ENCODE assay signal across 9 mouse cellular contexts in the genomic region with DNA sequence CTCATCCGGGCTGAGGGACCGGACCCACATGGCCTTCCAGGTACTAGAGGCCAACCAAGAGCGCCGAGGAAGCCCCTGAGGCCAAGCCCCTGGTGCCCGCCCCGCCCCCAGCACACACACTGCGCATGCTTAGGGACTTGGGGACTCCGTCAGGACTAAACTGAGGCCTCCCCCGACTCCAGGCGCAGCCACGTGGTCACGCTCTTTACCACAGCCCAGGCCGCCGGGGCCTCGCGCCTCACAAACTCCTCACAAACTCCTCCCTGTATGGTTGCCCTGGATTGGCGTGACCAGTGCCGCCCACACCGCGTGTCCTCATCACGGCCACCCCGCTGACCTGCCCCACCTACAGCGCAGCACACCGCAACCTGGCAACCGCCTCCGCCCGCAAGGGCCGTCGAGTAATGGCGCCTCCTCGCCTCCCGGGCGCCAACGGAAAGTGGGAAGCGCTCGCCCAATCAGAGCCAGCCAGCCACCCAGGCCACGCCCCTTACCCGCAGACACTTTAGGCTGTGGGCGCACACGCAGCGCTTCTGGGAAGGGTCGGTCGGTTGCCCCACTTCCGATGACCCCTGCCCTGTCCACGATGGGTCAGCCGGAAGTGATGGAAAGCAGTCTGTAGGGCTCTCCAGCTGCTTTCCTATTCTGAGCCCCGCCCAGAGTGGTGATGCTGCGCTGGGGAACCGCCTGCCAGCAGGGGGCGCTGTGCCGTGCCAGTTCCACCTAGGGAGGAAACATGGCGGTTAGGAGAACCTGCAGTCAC. TPM values are rescaled to one million over a fixed set of nuclear protein-coding genes. Genes with fewer than 3 reads are reported as not detected.
DNase-seq lines count a peak whose midpoint lies in the region; ATAC-seq and TF ChIP-seq lines count a peak whose summit lies in the region.
"Had no signal": no experiment of that assay in that cellular context is flagged by ENCODE, and none has a peak within 500 bp of the region (broad histone marks: within the 10 kb centered on the region; RNA-seq: fewer than 3 reads in every experiment).

A gene (minus strand): TSS at position 633 of the 763 bp plus-strand sequence.

- no peaks in the 10 kb centered on the region for H3K36me3 ChIP-seq in kidney, embryonic 15.5 days
- H3K36me3 ChIP-seq in intestine, embryonic 15.5 days: no peaks in the 10 kb centered on the region
- no peaks in the 10 kb centered on the region for H3K36me3 ChIP-seq in neural tube, embryonic 11.5 days (ENCODE audit: control insufficient read depth, insufficient read depth, low read length)

- H3K4me3 ChIP-seq in kidney, embryonic 15.5 days (replicated peaks): no peak within 1 kb of the TSS
- no peak within 1 kb of the TSS for H3K4me3 ChIP-seq in intestine, embryonic 15.5 days (replicated peaks)
- H3K4me3 ChIP-seq in neural tube, embryonic 11.5 days (ENCODE audit: low read depth, low read length): no peak within 1 kb of the TSS

- WGBS in kidney, embryonic 15.5 days: 82% methylated on average over 52 of the region's 52 CpGs
- 79% methylated on average over 52 of the region's 52 CpGs for WGBS in intestine, embryonic 15.5 days
- 89% methylated on average over 51 of the region's 52 CpGs for WGBS in neural tube, embryonic 11.5 days

- no peak within 1 kb of the TSS for H3K9ac ChIP-seq in kidney, embryonic 15.5 days
- H3K9ac ChIP-seq in intestine, embryonic 15.5 days: no peak within 1 kb of the TSS
- H3K9ac ChIP-seq in neural tube, embryonic 11.5 days (ENCODE audit: low read length): no peak within 1 kb of the TSS

- H3K4me2 ChIP-seq in kidney, embryonic 15.5 days: no peak within 1 kb of the TSS
- no peak within 1 kb of the TSS for H3K4me2 ChIP-seq in intestine, embryonic 15.5 days (replicated peaks)
- H3K4me2 ChIP-seq in neural tube, embryonic 11.5 days (ENCODE audit: low read depth): no peak within 1 kb of the TSS

- peaks cover 11% of the 10 kb centered on the region for H3K27me3 ChIP-seq in kidney, embryonic 15.5 days
- no peaks in the 10 kb centered on the region for H3K27me3 ChIP-seq in intestine, embryonic 15.5 days (replicated peaks)
- H3K27me3 ChIP-seq in neural tube, embryonic 11.5 days (ENCODE audit: control insufficient read depth, insufficient read depth, low read length): no peaks in the 10 kb centered on the region

- peak; percentile 33 for ATAC-seq in kidney, embryonic 15.5 days (replicated peaks; ENCODE audit: low FRiP score)
- peak; percentile 45; the same call in 1 of the 2 replicates for ATAC-seq in intestine, embryonic 15.5 days
- ATAC-seq in neural tube, embryonic 11.5 days (ENCODE audit: insufficient read depth, low FRiP score, low TSS enrichment): peak; percentile 31; the same call in 1 of the 2 replicates
- no peak for ATAC-seq in frontal cortex, adult (ENCODE audit: low TSS enrichment)

- no peak for DNase-seq in kidney, postnatal 25 days
- DNase-seq in brain, embryonic 14.5 days (ENCODE audit: low read depth): no peak
- DNase-seq in neural tube, embryonic 11.5 days (ENCODE audit: low spot score): no peak
- no peak for DNase-seq in thymus, postnatal 36 days
- no peak for DNase-seq in right cerebral cortex, postnatal 4 days

- H3K9me3 ChIP-seq in kidney, embryonic 15.5 days (replicated peaks): no peaks in the 10 kb centered on the region
- 0 out of 2 replicates have a peak, but pooled peaks cover 2% of the 10 kb centered on the region for H3K9me3 ChIP-seq in intestine, embryonic 15.5 days
- H3K9me3 ChIP-seq in neural tube, embryonic 11.5 days (ENCODE audit: control insufficient read depth, low read length): no peaks in the 10 kb centered on the region

- H3K27ac ChIP-seq in kidney, embryonic 15.5 days: no peak within 1 kb of the TSS
- H3K27ac ChIP-seq in intestine, embryonic 15.5 days: no peak within 1 kb of the TSS
- no peak within 1 kb of the TSS for H3K27ac ChIP-seq in neural tube, embryonic 11.5 days (ENCODE audit: low read depth, low read length)
- H3K27ac ChIP-seq: macrophage had no signal

- H3K4me1 ChIP-seq in kidney, embryonic 15.5 days: 0 out of 2 replicates have a peak, but pooled peaks cover 3% of the 10 kb centered on the region
- 0 out of 2 replicates have a peak, but pooled peaks cover 2% of the 10 kb centered on the region for H3K4me1 ChIP-seq in intestine, embryonic 15.5 days (replicated peaks)
- no peaks in the 10 kb centered on the region for H3K4me1 ChIP-seq in neural tube, embryonic 11.5 days (ENCODE audit: control insufficient read depth, insufficient read depth, low read length)

- peak; percentile 31; the same call in 1 of the 2 replicates for TF ChIP-seq CTCF in brain, embryonic 14.5 days (IDR thresholded peaks at IDR 0.05; ENCODE audit: borderline replicate concordance, extremely low read depth, insufficient read depth, insufficient read length)

- no peak for TF ChIP-seq POLR2A in brain, embryonic 14.5 days (IDR thresholded peaks at IDR 0.05; ENCODE audit: borderline replicate concordance, extremely low read depth, insufficient read depth, insufficient read length, poor library complexity, severe bottlenecking)

RNA-seq across cellular contexts. Expression of the gene that starts here (rescaled TPM):
- 0.04 and 0.17 TPM in 2 replicates for polyA plus RNA-seq in kidney, embryonic 15.5 days (2015; fragmentation: Nextera tagmentation; extraction: Ambion mirVana)
- 0.21 and 0.29 TPM in 2 replicates for polyA plus RNA-seq in brain, embryonic 14.5 days (2012; rRNA removed)
- polyA plus RNA-seq in intestine, embryonic 15.5 days (2015; fragmentation: Nextera tagmentation; extraction: Ambion mirVana): 0.05 and 0.18 TPM in 2 replicates
- 0.09 and 0.14 TPM in 2 replicates for polyA plus RNA-seq in neural tube, embryonic 11.5 days (2014; fragmentation: Nextera tagmentation; extraction: Ambion mirVana)
- polyA plus RNA-seq: macrophage had no signal

Comparison
In these comparisons a context has a peak if more than half of its experiments do, and no peak if none do; other contexts are left out.
1. Peak in ATAC-seq in kidney, embryonic 15.5 days; RNA of the gene not detected or under 1 TPM.
2. Peak in ATAC-seq in intestine, embryonic 15.5 days; RNA of the gene not detected or under 1 TPM.
3. Peak in ATAC-seq in neural tube, embryonic 11.5 days; RNA of the gene not detected or under 1 TPM.